ENCODE assay signal across 8 mouse cellular contexts in genomic region chr16:4718753-4719518, GRCm38 (mm10). TPM values are rescaled to one million over a fixed set of nuclear protein-coding genes. Genes with fewer than 3 reads are reported as not detected.
DNase-seq lines count a peak whose midpoint lies in the region; ATAC-seq lines count a peak whose summit lies in the region.

Gene Nmral1, minus strand, starts transcription at chr16:4719356.

- peak within 1 kb of the TSS; percentile 72 for H3K4me2 ChIP-seq in heart, embryonic 13.5 days
- peak within 1 kb of the TSS; percentile 73 for H3K4me2 ChIP-seq in liver, embryonic 13.5 days
- H3K4me2 ChIP-seq in stomach, embryonic 15.5 days, result peak within 1 kb of the TSS; percentile 81

- peaks cover 25% of the 10 kb centered on the region for H3K36me3 ChIP-seq in heart, embryonic 13.5 days
- H3K36me3 ChIP-seq in liver, embryonic 13.5 days, result peaks cover 30% of the 10 kb centered on the region
- peaks cover 14% of the 10 kb centered on the region for H3K36me3 ChIP-seq in stomach, embryonic 15.5 days

- 13% methylated on average over 33 of the region's 33 CpGs for WGBS in heart, embryonic 13.5 days
- WGBS in liver, embryonic 13.5 days (ENCODE audit: insufficient replicate concordance), result 9% methylated on average over 33 of the region's 33 CpGs
- 14% methylated on average over 33 of the region's 33 CpGs for WGBS in stomach, embryonic 15.5 days

- H3K9ac ChIP-seq in heart, embryonic 13.5 days, result peak within 1 kb of the TSS; percentile 83
- H3K9ac ChIP-seq in liver, embryonic 13.5 days, result peak within 1 kb of the TSS; percentile 83
- H3K9ac ChIP-seq in stomach, embryonic 15.5 days, result peak within 1 kb of the TSS; percentile 62

- no peaks in the 10 kb centered on the region for H3K9me3 ChIP-seq in heart, embryonic 13.5 days
- H3K9me3 ChIP-seq in liver, embryonic 13.5 days (replicated peaks), result no peaks in the 10 kb centered on the region
- no peaks in the 10 kb centered on the region for H3K9me3 ChIP-seq in stomach, embryonic 15.5 days

- H3K27ac ChIP-seq in heart, embryonic 13.5 days (replicated peaks), result peak within 1 kb of the TSS; percentile 59
- H3K27ac ChIP-seq in liver, embryonic 13.5 days, result peak within 1 kb of the TSS; percentile 70
- H3K27ac ChIP-seq in stomach, embryonic 15.5 days, result peak within 1 kb of the TSS; percentile 79

- ATAC-seq in erythroblast, adult 5-6 weeks (replicated peaks; ENCODE audit: low FRiP score, poor library complexity, severe bottlenecking), result peak; percentile 94
- peak; percentile 72 for ATAC-seq in heart, embryonic 13.5 days (ENCODE audit: extremely low read depth, insufficient number of reproducible peaks, low FRiP score, low TSS enrichment)
- ATAC-seq in liver, embryonic 13.5 days (ENCODE audit: low read depth), result peak; percentile 86
- ATAC-seq in stomach, embryonic 15.5 days (ENCODE audit: insufficient read depth, low FRiP score, low read depth), result peak; percentile 80; the same call in 1 of the 2 replicates

- H3K4me1 ChIP-seq in heart, embryonic 13.5 days, result peaks cover 9% of the 10 kb centered on the region
- H3K4me1 ChIP-seq in liver, embryonic 13.5 days (replicated peaks), result peaks cover 42% of the 10 kb centered on the region
- H3K4me1 ChIP-seq in stomach, embryonic 15.5 days, result no peaks in the 10 kb centered on the region

- peak; percentile 64 for DNase-seq in CD4-positive, CD25-positive, alpha-beta regulatory T cell, adult 2 months (ENCODE audit: low read depth, low spot score)
- peak; percentile 92 for DNase-seq in brain, adult 2 months (ENCODE audit: low read depth, low spot score)
- DNase-seq in kidney, postnatal 10 days, result peak; percentile 74
- DNase-seq in liver, embryonic 13.5 days, result peak; percentile 75
- DNase-seq in neural tube, embryonic 10.5 days (ENCODE audit: extremely low spot score, low spot score), result peak; percentile 87

- H3K4me3 ChIP-seq in heart, embryonic 13.5 days, result peak within 1 kb of the TSS; percentile 74
- H3K4me3 ChIP-seq in liver, embryonic 13.5 days (replicated peaks), result peak within 1 kb of the TSS; percentile 75
- peak within 1 kb of the TSS; percentile 63 for H3K4me3 ChIP-seq in stomach, embryonic 15.5 days (replicated peaks)

- no peaks in the 10 kb centered on the region for H3K27me3 ChIP-seq in heart, embryonic 13.5 days (replicated peaks)
- H3K27me3 ChIP-seq in liver, embryonic 13.5 days, result no peaks in the 10 kb centered on the region
- no peaks in the 10 kb centered on the region for H3K27me3 ChIP-seq in stomach, embryonic 15.5 days (replicated peaks)

RNA-seq across cellular contexts. Expression of gene Nmral1, which starts in this region (rescaled TPM):
- total RNA-seq in erythroblast, adult 5-6 weeks (2015; ENCODE audit: low replicate concordance), result 4.6 and 14.4 TPM in 2 replicates
- total RNA-seq in erythroblast, adult 5-6 weeks (2017; ENCODE audit: low replicate concordance), result 10.6 and 16.4 TPM in 2 replicates
- polyA plus RNA-seq in heart, embryonic 13.5 days (2015; fragmentation: Nextera tagmentation; extraction: Ambion mirVana), result 37.2 and 38.6 TPM in 2 replicates
- 48.0 and 48.2 TPM in 2 replicates for polyA plus RNA-seq in liver, embryonic 13.5 days (2015; fragmentation: Nextera tagmentation; extraction: Ambion mirVana)
- 52.6 and 63.4 TPM in 2 replicates for polyA plus RNA-seq in stomach, embryonic 15.5 days (2015; fragmentation: Nextera tagmentation; extraction: Ambion mirVana)

Comparison
In these comparisons a context has a peak if more than half of its experiments do, and no peak if none do; other contexts are left out.
1. Peak in every context shown above with its lines: DNase-seq, ATAC-seq, H3K4me3 ChIP-seq and H3K27ac ChIP-seq.